Mouse (Mus musculus) E14TG2a.4 (cell line): ENCODE results near the gene Jade3.

Experiments
- CTCF ChIP-seq: conservative IDR thresholded peaks from 2 replicates; pipeline ENCODE4 v1.5.1; 2014; ENCODE audit warnings: low read length
- NANOG ChIP-seq: IDR thresholded peaks from 2 replicates; pipeline ENCODE4 v1.6.1; 2014; ENCODE audit warnings: borderline replicate concordance, low read length, mixed read lengths

DNA sequence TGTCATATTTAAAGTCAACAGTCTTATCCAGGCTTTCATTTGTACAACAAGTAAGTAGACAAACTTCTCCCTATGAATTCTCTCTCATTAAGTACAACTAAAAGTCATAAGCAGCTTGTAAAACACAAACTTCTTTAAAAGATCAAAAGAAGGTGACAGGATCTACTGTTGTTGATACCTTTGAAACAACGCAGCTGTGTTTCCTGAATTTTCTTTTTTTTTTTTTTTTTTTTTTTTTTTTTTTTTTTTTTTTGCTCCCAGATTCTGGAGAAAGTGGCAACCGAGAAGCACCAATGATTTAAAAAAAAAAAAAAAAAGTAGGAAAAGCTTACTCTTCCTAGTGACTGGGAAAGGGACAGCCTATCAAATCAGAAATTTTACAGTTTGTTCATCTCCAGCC lies 57.7 kb downstream of the Jade3 start:
- TF ChIP-seq CTCF = no peak
- TF ChIP-seq NANOG = no peak
